Mouse (Mus musculus) bone marrow macrophage, adult 2 months (primary cell): ENCODE measurements around the gene Clrn3. TPM values are rescaled to one million over a fixed set of nuclear protein-coding genes. Genes with fewer than 3 reads are reported as not detected.

ENCODE experiments used
- H3K27ac ChIP-seq: 2 replicates; pipeline ENCODE4 v1.5.1; 2012; ENCODE audit warnings: low read depth, low read length; ENCODE audit not compliant: insufficient read depth
- H3K4me1 ChIP-seq: 2 replicates; pipeline ENCODE4 v1.6.1; 2012; ENCODE audit warnings: low read length; ENCODE audit not compliant: control insufficient read depth, insufficient read depth
- H3K4me3 ChIP-seq: 2 replicates; pipeline ENCODE4 v1.5.1; 2012; ENCODE audit warnings: mild to moderate bottlenecking, low read length, moderate library complexity; ENCODE audit not compliant: insufficient read depth
- CTCF ChIP-seq: IDR thresholded peaks from 2 replicates; pipeline ENCODE4 v1.5.1; 2012; ENCODE audit warnings: low read depth, mild to moderate bottlenecking, low read length, moderate library complexity
- POLR2A ChIP-seq: IDR thresholded peaks from 2 replicates; pipeline ENCODE4 v1.6.1; 2012; ENCODE audit warnings: mild to moderate bottlenecking, low read depth, low read length, borderline replicate concordance
- polyA plus RNA-seq: library from polyadenylated mRNA; stranded (reverse); fragments of >200 nt; gene quantifications from 2 replicates; pipeline ENCODE4 v1.2.4, GENCODE M21; 2012; ENCODE audit not compliant: missing spikeins, insufficient read depth, insufficient read length

Clrn3 gene
- polyA plus RNA-seq, 1 experiment: not detected

DNA sequence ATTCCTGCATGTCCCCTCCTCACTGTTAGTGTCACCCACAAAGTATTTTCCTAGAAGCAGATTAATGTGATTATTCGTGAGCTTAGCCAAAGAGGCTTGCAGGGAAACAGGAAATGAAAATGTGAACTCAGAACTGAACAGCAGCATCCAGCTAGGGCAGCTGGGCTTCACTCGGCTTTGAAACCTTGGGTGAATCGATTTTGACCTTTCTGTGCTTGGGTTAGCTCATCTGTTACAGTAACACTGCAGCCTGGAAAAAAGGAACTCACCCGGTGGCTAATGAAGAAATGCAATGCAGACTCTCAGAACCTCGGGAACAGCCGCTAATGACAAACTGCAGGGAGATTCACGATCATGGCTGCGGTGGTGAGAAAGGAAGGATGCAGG, 38.0 kb downstream of the Clrn3 start:
- Histone ChIP-seq H3K27ac (no peak overlapping the region), H3K4me1 (peaks cover 3% of the 10 kb centered on the region; the same call in 1 of the 2 replicates), H3K4me3 (no peak overlapping the region)
- no peak for TF ChIP-seq CTCF
- TF ChIP-seq POLR2A: no peak

DNA sequence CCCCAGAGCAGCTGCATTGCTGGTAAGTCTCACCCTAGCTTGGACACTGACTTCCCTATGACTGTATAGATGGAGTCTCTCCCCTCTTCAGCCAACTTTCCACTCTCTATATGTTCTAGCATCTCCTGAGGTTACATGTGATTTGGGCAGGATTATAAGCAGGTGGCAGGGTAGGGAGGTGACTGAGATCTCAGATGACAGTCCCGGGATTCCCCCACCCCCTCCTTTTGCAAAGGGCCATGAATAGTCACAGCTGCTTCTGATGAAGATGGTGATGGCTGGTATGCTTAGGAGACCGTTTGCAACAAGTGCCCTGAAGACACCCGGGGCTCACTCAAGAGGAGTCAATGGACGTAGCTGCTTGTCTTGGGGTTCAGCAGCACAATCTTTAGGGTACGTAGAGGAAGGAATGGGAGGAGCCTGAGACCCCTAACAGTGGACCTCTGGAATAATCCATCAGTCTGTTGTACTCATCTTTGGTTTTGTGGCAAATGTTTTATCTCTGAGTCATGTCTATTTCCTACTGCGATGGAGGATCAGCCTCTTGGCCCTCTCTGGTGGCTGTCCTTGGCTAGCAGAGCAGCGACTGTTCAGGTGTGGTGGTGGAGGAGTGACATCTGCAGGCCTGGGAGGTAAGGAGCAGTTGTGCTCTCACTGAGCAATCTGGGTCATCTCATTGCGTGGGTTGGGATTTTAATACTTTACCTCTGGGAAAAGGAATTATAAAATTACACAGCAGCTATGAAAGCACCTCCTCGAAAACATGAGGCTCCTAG, 38.5 kb downstream of the Clrn3 start:
- no peak overlapping the region for H3K4me3 ChIP-seq
- H3K27ac ChIP-seq: no peak overlapping the region
- H3K4me1 ChIP-seq: peaks cover 3% of the 10 kb centered on the region; the same call in 1 of the 2 replicates
- TF ChIP-seq POLR2A (no peak), CTCF (no peak)

DNA sequence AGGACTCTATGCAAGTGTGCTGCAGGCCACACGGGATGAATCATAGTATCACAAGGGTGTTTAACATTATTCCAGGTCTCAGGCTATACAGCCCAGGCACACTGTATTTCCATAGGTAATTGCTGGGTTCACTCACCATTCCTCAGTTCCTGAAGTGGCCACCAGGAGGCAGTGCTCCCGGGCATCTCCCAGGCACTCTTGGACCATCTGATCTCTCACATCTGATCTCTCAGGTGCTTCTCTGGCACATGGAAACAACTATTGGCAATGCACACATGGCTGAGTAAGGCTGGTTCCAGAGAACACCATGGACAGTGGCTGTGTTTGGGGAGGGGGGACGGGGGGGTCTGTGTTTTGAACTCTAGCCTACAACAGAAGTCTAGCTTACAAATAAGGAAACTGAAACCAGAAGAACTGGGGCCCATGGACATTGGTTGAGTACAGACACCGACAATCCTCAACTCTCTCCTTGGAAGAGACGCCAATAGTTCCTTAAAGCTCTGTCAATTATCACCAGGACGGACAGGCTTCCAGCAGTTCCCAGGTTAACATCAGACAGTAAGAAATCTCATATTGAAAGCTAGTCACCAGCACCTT, 40.1 kb downstream of the Clrn3 start:
- TF ChIP-seq POLR2A: no peak
- peak; percentile 57 for TF ChIP-seq CTCF
- no peak overlapping the region for H3K27ac ChIP-seq
- H3K4me1 ChIP-seq: peaks cover 3% of the 10 kb centered on the region; the same call in 1 of the 2 replicates
- no peak overlapping the region for H3K4me3 ChIP-seq

DNA sequence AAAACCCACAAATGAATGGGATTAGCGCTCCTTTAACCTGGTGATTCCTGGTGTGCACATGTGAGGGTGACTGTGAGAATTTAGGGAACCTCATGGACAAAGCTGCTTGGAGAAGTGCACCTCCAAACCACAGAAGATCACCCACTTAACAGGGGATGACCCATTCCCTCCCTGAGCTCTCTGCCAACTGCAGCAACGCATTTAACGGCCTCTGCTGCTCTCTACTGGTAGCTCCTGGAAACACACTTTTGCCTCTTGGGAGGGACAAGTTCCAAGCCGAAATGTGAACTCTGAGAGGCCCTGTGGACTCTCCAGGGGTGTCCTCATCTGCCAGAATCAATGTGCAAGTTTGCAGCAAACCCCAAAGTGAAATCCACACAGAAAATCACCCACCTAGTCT, 41.0 kb downstream of the Clrn3 start:
- TF ChIP-seq CTCF (peak; percentile 78), POLR2A (no peak)
- H3K4me1 ChIP-seq: peaks cover 3% of the 10 kb centered on the region; the same call in 1 of the 2 replicates

GRCm38 (mm10) chr7:135486645-135487382, 41.6 kb downstream of the Clrn3 start:
- Histone ChIP-seq H3K4me1 (peaks cover 3% of the 10 kb centered on the region; the same call in 1 of the 2 replicates), H3K4me3 (no peak overlapping the region), H3K27ac (no peak overlapping the region)
- TF ChIP-seq POLR2A (no peak), CTCF (no peak)

More for the DNA sequence above, 41.0 kb downstream of the Clrn3 start:
- H3K27ac ChIP-seq: no peak overlapping the region
- no peak overlapping the region for H3K4me3 ChIP-seq

DNA sequence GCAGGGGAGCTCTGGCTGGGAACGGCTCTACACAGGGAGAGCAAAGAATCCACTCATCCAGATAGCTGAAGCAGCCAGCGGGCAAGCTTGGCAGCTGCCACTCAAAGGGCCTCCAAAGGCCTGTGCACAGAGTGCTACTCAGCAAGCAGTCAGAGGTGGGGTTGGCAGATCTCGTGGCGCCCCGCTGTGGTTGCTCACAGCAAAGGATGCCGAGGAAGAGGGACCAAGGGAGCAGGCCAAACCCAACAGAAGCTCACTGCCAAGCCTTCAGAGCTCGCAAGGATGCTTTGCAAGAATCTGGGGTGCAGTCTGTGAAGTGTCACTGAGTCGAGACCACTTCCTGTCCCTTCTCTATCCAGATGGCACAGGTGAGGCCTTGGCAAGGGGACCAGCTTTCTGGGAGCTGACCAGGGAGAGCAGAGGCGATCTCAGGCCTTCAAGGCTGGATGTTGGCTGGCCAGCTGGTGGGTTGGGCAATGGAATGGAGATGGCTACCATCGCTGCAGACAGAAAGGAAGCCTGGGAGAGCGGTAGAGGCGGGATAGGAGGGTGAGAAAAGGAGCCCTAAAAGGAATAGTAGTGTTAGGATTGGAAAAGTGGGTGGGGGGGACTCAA, 42.6 kb downstream of the Clrn3 start:
- no peak overlapping the region for H3K27ac ChIP-seq
- no peak for TF ChIP-seq POLR2A
- no peak for TF ChIP-seq CTCF

DNA sequence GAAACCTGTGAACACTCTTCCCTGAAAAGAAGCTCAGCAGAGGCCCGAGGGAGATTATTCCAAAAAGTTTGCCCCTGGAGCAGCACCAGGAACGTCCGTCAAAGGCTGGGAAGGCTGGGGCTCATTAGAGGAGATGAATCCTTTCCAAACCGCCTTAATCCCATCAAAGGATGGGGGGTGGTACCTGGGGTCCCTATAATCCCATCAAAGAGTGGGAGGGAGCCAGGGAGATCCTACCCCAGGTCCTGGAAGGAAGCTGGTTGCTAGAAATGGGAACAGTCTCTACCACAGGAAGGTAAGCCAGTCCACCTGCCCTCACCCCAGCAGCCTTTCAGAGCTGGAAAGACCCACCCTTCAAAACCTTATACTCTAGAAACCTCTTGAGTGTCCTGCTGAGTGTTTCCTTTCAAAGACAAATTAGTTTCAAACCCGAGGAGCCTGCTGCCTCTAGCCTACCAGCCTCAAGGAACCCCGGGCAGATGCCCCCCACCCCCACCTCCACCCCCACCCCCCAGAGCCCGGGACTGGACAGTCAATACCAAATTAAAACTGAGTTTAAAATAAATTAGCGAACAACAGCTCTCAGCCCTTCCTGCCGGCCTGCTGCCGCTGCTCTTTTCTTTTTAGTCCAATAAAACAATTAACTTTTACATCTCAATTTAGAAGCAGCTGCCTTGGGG, 43.2 kb downstream of the Clrn3 start:
- no peak overlapping the region for H3K4me3 ChIP-seq
- no peak overlapping the region for H3K27ac ChIP-seq
- TF ChIP-seq POLR2A: no peak
- no peak for TF ChIP-seq CTCF
- no peaks in the 10 kb centered on the region for H3K4me1 ChIP-seq

More for the DNA sequence above, 42.6 kb downstream of the Clrn3 start:
- Histone ChIP-seq H3K4me1 (peaks cover under 1% of the 10 kb centered on the region; the same call in 1 of the 2 replicates), H3K4me3 (no peak overlapping the region)

- no peak overlapping the region for H3K4me3 ChIP-seq
- no peaks in the 10 kb centered on the region for H3K4me1 ChIP-seq
- TF ChIP-seq CTCF (no peak), POLR2A (no peak)
- no peak overlapping the region for H3K27ac ChIP-seq
Observed at GRCm38 (mm10) chr7:135484341-135484740, 44.1 kb downstream of the Clrn3 start.

GRCm38 (mm10) chr7:135483751-135484150, 44.7 kb downstream of the Clrn3 start:
- Histone ChIP-seq H3K4me1 (no peaks in the 10 kb centered on the region), H3K4me3 (no peak overlapping the region), H3K27ac (no peak overlapping the region)
- TF ChIP-seq POLR2A (no peak), CTCF (no peak)
